Mouse (Mus musculus): Measurements from ENCODE around the gene Pkd2l1.

Pkd2l1 gene

DNA sequence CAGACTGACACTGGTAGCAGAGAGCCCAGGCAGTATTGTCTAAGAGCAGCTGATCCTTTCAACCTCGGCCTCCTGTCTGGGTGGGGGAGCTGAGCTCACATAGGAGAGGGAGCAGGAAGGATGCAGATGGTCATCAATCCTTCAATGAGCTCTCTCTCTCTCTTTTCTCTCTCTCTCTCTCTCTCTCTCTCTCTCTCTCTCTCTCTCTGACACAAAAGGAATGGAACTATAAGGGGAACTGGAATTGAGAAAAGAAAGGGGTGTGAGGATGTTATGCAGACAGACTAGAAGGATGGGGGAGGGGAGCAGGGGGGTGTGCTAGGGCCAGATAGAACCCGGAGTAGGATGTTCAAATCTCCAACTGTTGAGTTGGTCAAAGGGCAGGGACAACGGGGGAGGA lies at the start of gene Pkd2l1:
Gene Pkd2l1, minus strand, starts transcription at position 101 of the 400 bp plus-strand sequence.
- in situ Hi-C loops (cut with MboI; ENCODE audit: unreplicated experiment in 2 of 2), result loop anchor here (5.0 to 25.0 kb wide), 4 partner anchors 45 to 695 kb away; no protein-coding TSS in a partner anchor

DNA sequence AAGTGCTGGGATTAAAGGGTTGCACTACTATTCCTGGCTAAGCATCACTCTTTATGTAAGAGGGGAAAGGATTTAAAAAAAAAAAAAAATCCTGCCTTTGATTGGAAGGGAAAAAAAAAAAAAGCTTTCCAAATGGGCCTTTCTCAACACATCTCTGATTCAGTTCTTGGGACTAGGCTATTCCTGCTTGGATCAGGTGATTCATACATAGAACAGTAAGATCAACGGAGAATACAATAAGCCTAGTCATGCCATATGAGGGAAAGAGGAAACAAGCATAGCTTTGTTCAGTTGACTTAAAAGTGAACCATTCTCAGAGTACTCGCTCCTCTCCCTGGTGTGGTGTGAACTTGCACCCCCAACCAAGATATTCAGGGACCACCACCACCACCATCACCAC lies 46.7 kb upstream of the Pkd2l1 start:
- in situ Hi-C loops (cut with MboI; ENCODE audit: unreplicated experiment in 2 of 2), result loop anchor here in 1 of 2 experiments (5.0 kb wide), 1 partner anchor 47 kb away; the partner anchor contains the start of gene Pkd2l1

DNA sequence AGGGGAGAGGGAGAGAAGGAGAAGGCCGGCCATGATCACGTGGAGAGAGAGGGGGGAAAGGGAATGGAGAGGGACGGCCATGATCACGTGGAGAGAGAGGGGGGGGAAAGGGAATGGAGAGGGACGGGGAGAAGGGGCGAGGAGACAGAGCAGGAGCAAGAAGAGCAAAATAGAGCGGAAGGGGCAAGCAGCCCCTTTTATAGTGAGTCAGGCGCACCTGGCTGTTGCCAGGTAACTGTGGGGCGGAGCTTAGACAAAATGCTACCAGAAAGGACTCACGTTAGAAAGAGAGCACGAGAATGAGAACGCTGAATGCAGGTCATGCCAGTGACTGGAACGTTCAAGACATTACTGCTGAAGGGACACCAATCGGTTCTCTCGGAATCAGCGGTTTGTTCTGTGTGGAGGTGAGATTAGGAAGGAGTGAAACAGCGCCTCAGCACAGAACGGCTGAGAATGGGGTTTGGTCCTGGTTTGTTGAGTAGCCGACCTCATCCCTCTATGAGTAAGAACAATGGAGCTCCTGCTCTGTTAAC lies 45.3 kb upstream of the Pkd2l1 start:
- in situ Hi-C loops (cut with MboI; ENCODE audit: unreplicated experiment in 2 of 2), result loop anchor here in 1 of 2 experiments (5.0 kb wide), 1 partner anchor 45 kb away; the partner anchor contains the start of gene Pkd2l1

DNA sequence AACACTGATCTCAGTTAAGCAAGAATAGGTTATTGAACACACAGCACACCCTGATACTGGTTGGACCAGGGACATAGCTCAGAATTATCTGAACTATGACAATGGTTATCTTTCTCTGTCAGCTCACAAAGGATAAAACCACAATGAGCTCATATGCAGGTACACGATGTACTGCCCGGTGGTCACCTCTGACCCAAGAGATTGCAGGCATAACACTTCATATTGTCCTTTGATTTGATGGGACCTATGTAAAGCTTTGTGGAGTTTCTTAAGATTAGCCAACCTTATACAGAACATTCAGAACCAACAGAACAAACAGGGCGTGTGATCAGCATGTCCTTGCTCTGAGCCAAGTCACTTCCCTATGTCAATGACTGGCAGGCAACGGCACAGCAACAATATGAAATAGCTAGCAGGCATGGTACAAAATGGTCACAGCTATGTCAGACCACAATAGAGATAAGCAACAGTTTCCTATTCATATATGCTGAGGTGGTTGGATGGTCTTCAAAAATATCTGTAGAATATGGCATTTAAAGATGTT lies 39.4 kb upstream of the Pkd2l1 start:
- in situ Hi-C loops (cut with MboI; ENCODE audit: unreplicated experiment in 2 of 2), result no loop called here

DNA sequence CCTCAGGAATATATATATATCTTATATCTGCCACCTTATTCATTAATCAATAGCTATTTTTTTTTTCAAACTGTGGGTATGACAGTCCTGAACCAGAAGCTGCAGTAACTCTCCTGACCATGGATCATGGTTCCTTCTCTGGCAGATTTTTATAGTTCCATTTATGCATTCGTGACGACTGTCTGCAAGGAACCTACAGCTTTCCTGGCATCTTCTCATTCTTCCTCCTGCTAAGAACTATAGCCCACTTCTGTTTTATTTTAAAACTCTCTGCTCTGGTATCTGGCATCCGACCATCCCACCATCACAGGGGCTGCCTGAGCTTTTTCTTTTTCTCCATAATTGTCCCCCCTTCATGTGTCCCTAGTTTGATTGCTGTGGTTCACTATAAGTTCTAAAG lies 38.0 kb upstream of the Pkd2l1 start:
- in situ Hi-C loops (cut with MboI; ENCODE audit: unreplicated experiment in 2 of 2), result no loop called here

DNA sequence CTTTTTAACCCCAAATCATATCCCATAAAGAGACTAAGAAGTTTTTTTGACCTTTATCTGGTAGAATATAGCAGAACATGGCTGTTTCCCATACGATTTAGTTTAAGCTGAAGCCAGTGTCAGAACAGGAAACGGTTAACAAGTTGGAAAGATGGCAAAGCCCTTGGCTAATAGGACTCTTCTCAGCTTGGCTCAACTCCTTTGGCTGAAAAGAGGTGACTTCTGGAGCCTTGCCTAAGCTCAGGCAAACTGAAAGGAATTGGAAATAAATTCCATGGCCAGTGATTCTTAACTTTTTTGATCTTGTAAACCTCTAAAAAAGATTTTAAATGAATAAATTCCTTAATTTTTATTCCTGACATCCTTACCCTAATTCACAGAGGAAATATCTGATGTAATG lies 37.5 kb upstream of the Pkd2l1 start:
- in situ Hi-C loops (cut with MboI; ENCODE audit: unreplicated experiment in 2 of 2), result no loop called here

DNA sequence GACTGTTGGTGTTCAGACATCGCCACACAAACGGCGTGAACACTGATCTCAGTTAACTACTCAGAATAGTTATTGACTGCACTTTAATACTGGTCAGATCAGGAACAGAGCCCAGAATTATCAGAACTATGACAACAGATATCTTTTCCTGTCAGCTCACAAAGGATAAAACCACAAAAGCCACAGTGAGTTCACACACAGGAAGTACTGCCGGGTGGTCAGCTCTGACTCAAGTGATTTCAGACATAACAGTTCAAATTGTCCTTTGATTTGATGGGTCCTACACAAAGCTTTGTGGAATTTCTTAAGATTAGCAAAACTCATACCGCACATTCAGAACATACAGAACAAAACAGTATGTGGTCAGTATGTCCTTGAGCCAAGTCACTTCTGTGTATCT lies 33.5 kb upstream of the Pkd2l1 start:
- in situ Hi-C loops (cut with MboI; ENCODE audit: unreplicated experiment in 2 of 2), result no loop called here

DNA sequence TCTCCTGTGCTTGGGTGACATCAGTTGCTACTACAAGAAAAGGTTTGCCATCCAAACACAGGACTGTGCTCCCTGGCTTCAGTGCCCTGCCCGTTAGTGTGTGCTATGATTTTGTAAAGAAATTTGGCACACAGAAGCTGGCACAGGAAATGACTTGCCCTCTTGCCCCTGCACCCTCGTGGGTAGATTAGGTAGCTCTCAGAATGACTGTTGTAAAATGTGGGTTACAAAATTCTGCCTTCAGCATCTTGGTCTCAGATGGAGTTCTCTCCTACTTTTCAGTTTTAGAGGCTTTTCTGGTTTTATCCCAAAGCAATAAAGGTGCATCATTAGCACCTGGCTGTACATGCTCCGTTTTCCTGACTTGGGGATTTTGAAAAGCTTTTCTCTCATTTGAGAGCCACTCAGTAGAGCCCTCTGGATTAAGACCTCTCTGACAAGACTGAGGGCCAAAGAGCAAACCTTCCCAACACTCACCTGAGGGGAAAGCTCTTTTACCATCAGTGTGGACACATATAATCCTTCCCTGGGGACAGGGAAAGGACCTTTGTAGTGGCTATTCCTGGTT lies 25.8 kb upstream of the Pkd2l1 start:
- in situ Hi-C loops (cut with MboI; ENCODE audit: unreplicated experiment in 2 of 2), result no loop called here

DNA sequence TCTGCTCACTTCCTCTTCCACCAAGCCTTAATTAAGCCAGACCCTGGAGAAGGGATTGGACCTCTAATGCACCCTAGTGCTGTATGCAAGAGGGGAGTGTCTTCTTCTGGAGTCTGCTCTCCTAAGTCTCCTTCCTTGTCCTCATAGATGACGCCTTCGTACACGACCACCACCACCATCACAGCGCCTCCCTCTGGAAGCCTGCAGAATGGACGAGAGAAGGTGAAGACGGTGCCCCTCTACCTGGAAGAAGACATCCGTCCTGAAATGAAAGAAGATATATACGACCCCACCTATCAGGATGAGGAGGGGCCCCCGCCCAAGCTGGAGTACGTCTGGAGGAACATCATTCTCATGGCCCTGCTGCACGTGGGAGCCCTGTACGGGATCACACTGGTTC lies 23.0 kb upstream of the Pkd2l1 start:
- in situ Hi-C loops (cut with MboI; ENCODE audit: unreplicated experiment in 2 of 2), result no loop called here

DNA sequence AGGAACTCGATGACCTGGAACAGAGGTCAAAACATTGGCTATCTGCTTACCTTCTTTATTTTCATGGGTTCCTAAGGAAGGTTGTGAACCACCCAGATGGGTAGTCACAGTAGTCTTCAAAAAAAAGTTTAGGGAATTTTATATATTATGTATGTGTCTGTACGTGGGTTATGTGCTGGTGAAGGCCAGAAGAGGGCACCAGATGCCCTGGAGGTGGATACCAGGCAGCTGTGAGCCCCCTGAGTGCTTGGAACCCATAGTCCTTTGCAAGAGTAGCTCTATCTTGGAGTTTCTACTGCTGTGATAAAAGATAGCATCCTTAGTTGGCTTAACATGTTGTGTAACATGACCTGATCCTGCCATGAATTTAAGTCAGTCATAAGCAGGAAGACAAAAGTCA lies 14.8 kb upstream of the Pkd2l1 start:
- in situ Hi-C loops (cut with MboI; ENCODE audit: unreplicated experiment in 2 of 2), result no loop called here

DNA sequence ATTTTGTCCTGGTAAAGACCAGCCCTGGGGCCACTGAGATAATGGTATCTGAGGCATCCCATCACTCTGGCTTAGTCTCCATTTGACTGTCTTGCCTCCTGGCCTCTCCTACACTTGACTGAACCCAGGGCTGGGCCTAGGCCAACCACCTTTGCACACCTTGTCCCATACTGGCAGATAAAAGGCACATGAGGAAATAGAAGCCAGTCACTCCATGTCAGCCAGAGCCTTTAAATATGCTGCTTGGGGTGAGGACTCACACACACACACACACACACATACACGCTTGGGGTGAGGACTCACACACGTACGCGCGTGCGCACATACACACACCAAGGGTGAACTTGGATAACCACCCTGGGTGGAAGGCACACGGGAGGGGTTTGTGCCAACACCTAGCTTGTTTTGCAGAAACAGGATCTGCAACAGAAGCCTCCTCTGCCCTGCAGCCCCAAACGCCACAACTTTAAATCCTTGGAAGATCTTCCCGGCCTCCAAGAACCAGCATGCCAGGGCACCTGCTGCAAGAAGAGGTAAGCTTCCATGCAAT lies 10.8 kb upstream of the Pkd2l1 start, which contains the start of gene Scd3:
Gene Scd3, plus strand, starts transcription at position 255 of the 550 bp plus-strand sequence.
- in situ Hi-C loops (cut with MboI; ENCODE audit: unreplicated experiment in 2 of 2), result loop anchor here in 1 of 2 experiments (5.0 kb wide), 1 partner anchor 39 kb away; no protein-coding TSS in a partner anchor

DNA sequence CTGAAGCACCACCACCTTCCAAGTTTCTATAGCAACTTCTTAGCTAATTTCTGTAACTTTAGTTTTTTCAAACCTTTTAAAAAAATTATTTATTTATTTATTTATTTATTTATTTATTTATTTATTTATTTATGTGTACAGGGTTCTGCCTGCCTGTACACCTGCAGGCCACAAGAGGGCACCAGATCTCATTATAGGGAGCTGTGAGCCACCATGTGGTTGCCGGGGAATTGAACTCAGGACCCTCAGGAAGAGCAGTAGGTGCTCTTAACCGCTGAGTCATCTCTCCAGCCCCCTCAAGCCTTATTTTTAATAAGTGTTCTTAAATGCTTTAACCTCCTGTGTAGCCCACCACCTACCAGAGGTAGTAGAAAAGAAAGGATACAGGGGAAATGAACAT lies 6.7 kb upstream of the Pkd2l1 start:
- in situ Hi-C loops (cut with MboI; ENCODE audit: unreplicated experiment in 2 of 2), result loop anchor here (5.0 to 25.0 kb wide), 3 partner anchors 98 to 688 kb away; no protein-coding TSS in a partner anchor

DNA sequence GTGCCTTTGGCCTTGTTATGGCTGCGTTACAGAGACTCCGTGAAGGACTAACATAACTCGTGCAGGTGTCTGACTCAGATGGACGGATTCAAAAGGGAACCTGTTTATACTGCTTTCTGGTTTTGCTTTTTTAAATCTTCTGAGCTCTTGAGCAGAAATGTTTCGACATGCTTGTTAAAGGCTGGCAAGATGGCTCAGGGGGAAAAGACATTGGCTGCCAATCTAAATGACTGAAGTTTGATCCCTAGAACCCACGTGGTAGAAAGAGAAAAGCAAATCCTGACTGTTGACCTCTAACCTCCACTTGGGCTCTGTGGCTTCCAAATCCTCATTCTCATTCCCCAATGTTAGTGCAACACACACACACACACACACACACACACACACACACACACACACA lies 6.3 kb upstream of the Pkd2l1 start:
- in situ Hi-C loops (cut with MboI; ENCODE audit: unreplicated experiment in 2 of 2), result loop anchor here (5.0 to 25.0 kb wide), 3 partner anchors 99 to 689 kb away; no protein-coding TSS in a partner anchor

DNA sequence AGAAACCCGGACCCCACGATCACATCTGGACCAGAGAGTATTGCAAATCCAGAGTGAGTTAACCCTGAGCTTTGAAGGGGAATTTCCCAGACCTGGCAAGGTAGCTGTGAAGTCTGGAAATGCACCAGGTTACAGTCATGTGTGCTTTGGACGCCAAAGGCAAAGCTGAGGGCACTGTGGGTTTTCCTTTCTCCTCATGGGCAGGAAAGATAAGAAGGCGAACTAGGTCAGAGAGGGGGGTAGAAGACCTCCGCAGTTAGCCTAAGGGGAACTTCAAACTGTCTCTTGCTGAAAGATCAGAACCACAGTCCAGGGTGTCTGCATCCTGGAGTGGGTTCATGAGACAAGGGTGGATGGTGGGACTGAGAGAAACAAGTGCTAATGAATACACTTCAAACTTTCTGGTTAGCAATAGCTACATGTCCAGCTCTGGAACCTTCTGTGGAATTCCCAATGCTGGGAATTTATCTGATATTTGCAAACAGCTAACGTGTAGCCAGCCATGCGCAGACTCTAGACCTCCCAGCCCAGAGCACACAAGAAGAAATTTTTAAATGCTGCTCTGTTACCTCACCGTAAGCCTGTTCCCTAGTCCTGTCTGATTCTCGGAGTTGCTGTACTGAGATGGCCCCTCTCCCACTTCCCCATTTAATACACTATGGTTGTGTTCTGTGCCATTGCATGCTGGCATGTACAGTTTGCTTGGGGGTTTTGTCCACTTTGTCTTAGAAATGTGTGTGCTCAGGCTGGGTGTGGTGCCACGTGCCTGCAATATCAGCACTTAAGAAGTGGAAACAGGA lies 5.0 kb upstream of the Pkd2l1 start:
- in situ Hi-C loops (cut with MboI; ENCODE audit: unreplicated experiment in 2 of 2), result loop anchor here (5.0 to 25.0 kb wide), 3 partner anchors 100 to 690 kb away; no protein-coding TSS in a partner anchor

DNA sequence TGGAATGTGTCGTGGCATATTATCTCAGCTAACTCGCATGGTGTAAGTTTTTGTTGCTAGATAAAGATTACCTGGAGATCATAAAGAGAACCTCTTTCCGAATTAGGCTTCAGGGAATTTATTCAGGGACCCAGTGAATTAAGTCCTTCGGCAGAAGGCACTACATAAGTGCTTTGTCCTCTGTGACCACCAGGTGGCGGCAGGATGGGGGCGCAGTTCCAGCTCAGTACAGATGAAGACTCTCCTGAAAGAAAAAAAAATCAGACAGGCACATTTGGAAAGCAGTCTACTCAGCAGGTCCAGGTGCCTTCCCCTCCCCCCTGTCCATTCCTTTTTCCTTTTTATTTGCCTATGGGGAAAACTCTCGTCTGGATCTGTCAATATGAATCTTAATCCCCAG lies 2.9 kb upstream of the Pkd2l1 start:
- in situ Hi-C loops (cut with MboI; ENCODE audit: unreplicated experiment in 2 of 2), result loop anchor here (5.0 to 25.0 kb wide), 3 partner anchors 102 to 692 kb away; no protein-coding TSS in a partner anchor

DNA sequence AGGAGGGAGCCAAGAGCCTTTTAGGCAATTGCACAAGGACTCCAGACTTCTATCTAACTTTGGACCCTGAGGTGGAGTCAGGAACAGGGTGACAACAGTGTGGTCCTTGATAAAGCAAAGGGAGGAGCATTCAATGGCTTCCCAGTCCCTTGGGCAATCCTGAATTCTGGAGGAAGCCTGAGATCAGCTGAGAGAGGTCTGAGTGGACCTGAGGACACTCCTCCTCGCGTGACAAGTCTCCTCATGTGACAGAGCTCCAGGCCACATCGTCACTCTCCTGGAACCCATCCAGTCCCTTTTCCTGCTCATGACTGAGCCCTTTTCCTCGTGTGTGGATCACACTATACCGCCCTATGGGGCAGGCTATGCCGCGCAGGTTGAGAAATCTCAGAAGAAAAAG lies 1.7 kb upstream of the Pkd2l1 start:
- in situ Hi-C loops (cut with MboI; ENCODE audit: unreplicated experiment in 2 of 2), result loop anchor here (5.0 to 25.0 kb wide), 4 partner anchors 43 to 693 kb away; no protein-coding TSS in a partner anchor

DNA sequence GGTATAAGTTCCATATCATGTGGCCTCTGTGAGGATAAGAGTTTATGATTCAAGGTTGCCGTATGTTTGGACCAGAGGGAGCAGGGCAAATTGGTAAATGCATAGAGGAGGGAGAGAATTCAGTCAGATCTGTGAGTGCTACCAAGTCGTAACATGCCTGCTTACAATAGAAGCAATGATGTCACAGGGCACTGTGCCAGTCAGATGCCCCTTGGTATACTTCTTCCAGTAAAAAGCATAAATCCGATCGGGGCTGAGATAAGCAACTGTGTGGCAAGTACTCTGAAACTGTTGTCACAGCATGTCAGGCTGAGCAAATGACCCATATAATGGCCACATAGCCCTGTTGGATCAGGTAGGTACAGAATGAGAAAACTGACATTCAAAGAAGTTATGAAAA lies 3.2 kb downstream of the Pkd2l1 start:
- in situ Hi-C loops (cut with MboI; ENCODE audit: unreplicated experiment in 2 of 2), result loop anchor here (25.0 kb wide), 1 partner anchor 698 kb away; no protein-coding TSS in a partner anchor

DNA sequence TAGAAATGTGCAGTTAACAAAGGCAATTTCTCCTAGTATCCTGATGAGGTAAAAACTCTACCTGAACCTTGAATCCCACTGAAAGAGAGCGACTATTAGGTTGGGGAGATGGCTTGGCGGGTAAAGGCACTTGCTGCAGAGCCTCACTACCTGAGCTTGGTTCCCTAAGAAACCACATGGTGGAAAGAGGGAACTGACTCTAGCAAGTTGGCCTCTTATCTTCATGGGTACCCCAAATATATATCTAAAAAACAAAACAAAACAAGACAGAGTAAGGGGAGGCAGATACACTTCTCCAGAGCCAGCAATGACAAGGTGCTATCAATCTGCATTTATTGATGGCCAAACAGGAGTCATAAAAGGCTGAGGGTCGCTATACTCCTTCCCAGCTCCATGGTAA lies 8.3 kb downstream of the Pkd2l1 start:
- in situ Hi-C loops (cut with MboI; ENCODE audit: unreplicated experiment in 2 of 2), result loop anchor here (25.0 kb wide), 1 partner anchor 703 kb away; no protein-coding TSS in a partner anchor

DNA sequence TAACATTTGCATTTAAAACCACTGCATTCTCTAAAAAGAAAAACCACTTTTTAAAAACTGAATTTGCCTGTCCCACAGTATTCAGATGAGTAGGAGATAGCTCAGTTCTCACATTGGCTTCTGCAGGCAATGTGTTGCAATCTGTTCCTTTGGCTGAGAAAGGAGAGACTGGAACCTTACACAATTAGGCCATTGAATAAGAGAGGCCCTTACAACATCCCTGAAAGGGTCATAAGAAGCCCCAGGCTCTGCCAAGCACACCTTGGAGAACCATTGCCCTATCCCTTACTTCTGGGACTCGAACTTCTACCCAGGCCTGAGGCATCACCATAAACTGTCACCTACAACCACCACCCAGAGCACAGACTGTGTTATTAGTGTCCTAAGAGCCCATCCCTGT lies 11.7 kb downstream of the Pkd2l1 start:
- in situ Hi-C loops (cut with MboI; ENCODE audit: unreplicated experiment in 2 of 2), result loop anchor here (25.0 kb wide), 1 partner anchor 707 kb away; no protein-coding TSS in a partner anchor

DNA sequence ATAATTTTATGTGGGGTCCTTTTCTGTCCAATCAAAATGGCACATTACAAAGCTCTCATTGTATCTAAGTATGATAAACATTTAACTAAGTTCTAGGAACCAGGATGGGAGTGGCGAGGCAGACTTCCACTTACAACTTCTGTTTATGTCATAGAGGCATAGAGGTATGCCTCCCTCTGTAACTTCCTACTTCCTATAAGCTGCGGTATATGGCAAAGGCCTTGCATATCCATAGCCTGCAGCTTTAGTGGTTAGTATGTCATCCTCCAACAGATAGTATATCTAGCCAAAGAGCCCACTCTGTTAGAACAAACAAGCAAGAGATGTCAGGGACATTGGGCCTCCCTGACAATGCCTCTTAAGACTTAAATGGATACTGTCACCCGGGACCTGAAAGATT lies 15.5 kb downstream of the Pkd2l1 start:
- in situ Hi-C loops (cut with MboI; ENCODE audit: unreplicated experiment in 2 of 2), result loop anchor here (25.0 kb wide), 1 partner anchor 711 kb away; no protein-coding TSS in a partner anchor

All from v-Abl transformed pro-B cells (cell line).